Mouse (Mus musculus) T-helper 17 cell (primary cell): Measurements from ENCODE around the gene Adnp.
"Not testable (repeated sequence)": the region's sequence is repeated elsewhere in the genome, so short reads cannot be mapped to it uniquely, and the experiment has no call there.

Experiments used
- in situ Hi-C, 2 experiments: fragments of 300-600 bp; cut with MboI, MseI; formaldehyde crosslinking; loops; 1 replicate in 1 of 2; 2 replicates in 1 of 2; pipeline ENCODE4 v1.15.1; 2025; ENCODE audit warnings: high pct_unique_total_duplicates in 2 of 2

Gene Adnp

GRCm38 (mm10) chr2:168158911-168159711 lies 47.8 kb downstream of the Adnp start:
- in situ Hi-C loops, result no loop called here

GRCm38 (mm10) chr2:168157974-168158373 lies 48.9 kb downstream of the Adnp start:
- in situ Hi-C loops, result not testable (repeated sequence)

- in situ Hi-C loops, result no loop called here
Observed at GRCm38 (mm10) chr2:168156361-168156760, 50.6 kb downstream of the Adnp start.

DNA sequence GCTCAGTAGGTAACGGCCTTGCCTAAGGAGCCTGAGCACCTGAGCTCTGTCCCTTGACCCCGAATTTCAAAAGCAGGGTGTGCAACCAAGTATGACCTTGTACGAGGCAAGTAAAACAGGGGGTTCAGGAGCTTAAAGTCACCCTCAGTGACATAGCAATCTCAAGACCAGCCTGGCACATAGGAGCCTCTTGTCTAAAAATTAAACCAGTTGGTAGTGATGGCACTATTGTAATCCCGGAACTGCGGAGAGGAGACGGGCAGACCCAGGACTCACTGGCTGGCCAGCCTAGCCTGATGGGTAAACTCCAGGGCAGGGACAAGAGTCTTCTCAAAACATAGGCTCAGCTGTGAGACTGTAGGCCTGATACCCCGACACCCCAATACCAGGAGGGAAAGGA lies 51.2 kb downstream of the Adnp start:
- in situ Hi-C loops, result no loop called here

DNA sequence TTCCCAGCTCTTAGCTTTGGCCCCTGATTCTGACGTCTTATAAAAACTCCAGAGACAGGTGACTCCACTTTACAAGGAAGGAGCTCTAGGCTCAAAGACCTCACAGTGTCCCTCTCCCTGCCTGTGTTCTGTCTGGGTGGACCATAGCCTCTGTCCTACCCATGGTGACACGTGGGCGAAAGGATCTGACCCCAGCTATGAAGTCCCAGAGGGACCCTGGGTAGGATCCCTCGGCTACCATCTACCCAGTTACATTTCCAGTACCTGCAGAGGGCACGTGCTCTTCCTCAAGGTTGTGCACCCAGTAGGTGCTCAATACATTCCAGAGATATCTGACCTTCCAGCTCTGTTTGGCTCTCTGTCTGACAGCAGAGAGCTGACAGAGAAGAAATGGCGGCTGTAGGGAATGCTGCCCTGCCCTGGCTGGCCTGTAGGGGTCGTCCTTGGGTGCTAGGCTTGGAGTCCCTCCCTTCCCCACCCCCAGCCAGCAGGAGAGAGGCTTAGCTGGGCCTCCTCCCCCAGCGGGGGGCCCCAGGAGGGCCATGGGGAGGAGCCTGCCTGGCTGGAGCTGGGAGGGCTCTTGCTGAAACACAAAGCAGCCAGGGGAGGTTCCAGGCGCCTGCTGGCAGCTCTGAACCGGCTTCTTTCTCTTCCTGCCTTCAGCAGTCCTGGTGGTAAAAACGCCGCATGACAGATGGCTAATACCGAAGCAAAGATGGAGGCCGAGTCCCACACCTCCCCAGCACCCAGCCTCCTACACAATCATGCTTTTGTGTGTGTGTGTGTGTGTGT lies 52.6 kb downstream of the Adnp start:
- in situ Hi-C loops, result no loop called here

GRCm38 (mm10) chr2:168149241-168149640 lies 57.7 kb downstream of the Adnp start:
- in situ Hi-C loops, result no loop called here

- in situ Hi-C loops, result no loop called here
Observed at GRCm38 (mm10) chr2:168147722-168148432, 59.0 kb downstream of the Adnp start.

DNA sequence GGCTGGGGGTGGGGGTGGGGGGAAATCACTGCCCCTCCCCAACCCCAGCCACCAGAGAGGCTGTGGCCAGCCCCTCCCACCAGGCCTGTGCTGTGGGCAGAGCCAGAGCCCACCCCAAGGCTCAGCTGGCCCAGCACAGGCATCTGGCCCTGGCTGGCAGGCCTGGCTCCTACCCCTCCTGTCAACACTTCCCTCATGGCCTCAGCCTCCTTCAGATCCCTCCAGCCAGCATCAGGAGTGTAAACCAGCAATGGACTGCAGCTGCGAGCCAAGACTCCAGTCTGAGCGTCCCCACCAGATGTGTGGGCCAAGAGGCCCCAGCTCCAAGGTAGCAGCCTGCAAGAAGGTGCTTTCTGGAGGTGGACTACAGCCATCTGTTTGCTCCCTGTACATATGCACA lies 61.5 kb downstream of the Adnp start:
- in situ Hi-C loops, result no loop called here

GRCm38 (mm10) chr2:168143794-168144193 lies 63.1 kb downstream of the Adnp start:
- in situ Hi-C loops, result no loop called here

DNA sequence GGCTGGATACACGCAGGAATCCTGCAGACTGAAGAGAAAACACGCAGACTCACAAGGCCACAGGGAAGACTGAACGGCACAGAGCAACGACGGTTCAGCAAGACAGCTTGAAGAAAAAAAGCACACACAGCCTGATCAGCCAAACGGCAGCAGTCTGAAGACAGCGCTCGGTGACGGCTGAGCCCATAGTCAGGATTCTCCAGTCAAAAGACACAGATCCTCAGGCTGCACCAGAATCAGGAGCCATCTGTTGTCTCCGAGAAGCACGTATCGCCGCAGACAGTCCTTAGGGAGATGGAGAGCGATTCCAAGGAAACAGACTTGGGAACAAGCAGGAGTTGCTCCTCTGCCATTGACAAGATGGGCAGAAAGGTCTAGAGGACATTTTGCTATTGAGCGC lies 69.8 kb downstream of the Adnp start:
- in situ Hi-C loops, result no loop called here
